ENCODE assay signal across 21 mouse cellular contexts in the genomic region with DNA sequence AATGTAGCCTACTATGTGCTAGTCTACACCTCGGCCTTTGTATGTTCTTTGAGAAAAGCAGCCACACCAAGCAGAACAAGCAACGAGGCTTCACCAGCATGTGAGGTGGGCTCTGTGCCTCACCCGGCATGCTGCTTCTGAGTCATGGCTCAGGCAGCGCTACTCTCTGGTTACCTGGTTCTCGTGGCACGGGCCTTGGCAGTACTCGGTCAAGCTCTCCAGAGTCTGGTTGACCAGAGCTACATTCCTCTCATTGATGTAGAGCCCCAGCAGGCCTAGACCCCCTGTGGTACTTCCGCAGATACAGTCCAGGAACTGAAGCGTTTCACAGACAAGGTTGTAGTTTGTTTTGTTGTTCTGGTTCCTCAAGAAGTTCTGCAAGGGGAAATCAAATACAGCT.
DNase-seq lines count a peak whose midpoint lies in the region; ATAC-seq lines count a peak whose summit lies in the region.
"Had no signal": no experiment of that assay in that cellular context is flagged by ENCODE, and none has a peak within 500 bp of the region (broad histone marks: within the 10 kb centered on the region; RNA-seq: fewer than 3 reads in every experiment).

No protein-coding gene starts in this region.

- H3K9me3 ChIP-seq in midbrain, embryonic 11.5 days (ENCODE audit: control insufficient read depth, low read length), result no peaks in the 10 kb centered on the region
- H3K9me3 ChIP-seq in midbrain, embryonic 10.5 days (replicated peaks), result no peaks in the 10 kb centered on the region
- H3K9me3 ChIP-seq in liver, embryonic 16.5 days (replicated peaks; ENCODE audit: control insufficient read depth, low read length), result no peaks in the 10 kb centered on the region
- H3K9me3 ChIP-seq: embryonic facial prominence, embryonic 15.5 days; forebrain, embryonic 15.5 days; G1E; heart, embryonic 15.5 days; hindbrain, embryonic 10.5 days had no signal

- H3K27ac ChIP-seq in midbrain, embryonic 11.5 days (ENCODE audit: low read depth, low read length), result no peak overlapping the region
- no peak overlapping the region for H3K27ac ChIP-seq in midbrain, embryonic 10.5 days (replicated peaks)
- H3K27ac ChIP-seq in liver, embryonic 16.5 days (ENCODE audit: low read length), result peak overlapping the region; percentile 38; the same call in 1 of the 2 replicates
- H3K27ac ChIP-seq: embryonic facial prominence, embryonic 15.5 days; forebrain, embryonic 15.5 days; heart, adult 2 months; heart, embryonic 15.5 days; hindbrain, embryonic 10.5 days; hindbrain, embryonic 14.5 days had no signal

- peak; percentile 75 for DNase-seq in heart, adult 11 months
- no peak for DNase-seq in heart, postnatal 14 days
- DNase-seq in midbrain, embryonic 11.5 days (ENCODE audit: low spot score, missing footprints), result peak; percentile 66
- no peak for DNase-seq in midbrain, embryonic 10.5 days (ENCODE audit: low spot score)
- no peak for DNase-seq in gastrocnemius, postnatal 14 days
- DNase-seq: adrenal gland, adult 2 months; adrenal gland, postnatal 36 days; B cell, adult 2 months; cerebellum, adult 2 months; cerebellum, postnatal 10 days; heart, adult 2 months had no signal

- no peak overlapping the region for H3K9ac ChIP-seq in midbrain, embryonic 11.5 days (ENCODE audit: low read length)
- no peak overlapping the region; the same call in 1 of the 2 replicates for H3K9ac ChIP-seq in liver, embryonic 16.5 days (ENCODE audit: low read depth, low read length)
- H3K9ac ChIP-seq: embryonic facial prominence, embryonic 15.5 days; forebrain, embryonic 15.5 days; heart, embryonic 15.5 days; hindbrain, embryonic 14.5 days had no signal

- H3K27me3 ChIP-seq in midbrain, embryonic 11.5 days (ENCODE audit: control insufficient read depth, insufficient read depth, low read length), result no peaks in the 10 kb centered on the region
- H3K27me3 ChIP-seq in midbrain, embryonic 10.5 days (ENCODE audit: low read depth, poor library complexity, severe bottlenecking), result no peaks in the 10 kb centered on the region
- H3K27me3 ChIP-seq in liver, embryonic 16.5 days (ENCODE audit: control insufficient read depth, insufficient read depth, low read depth, low read length), result no peaks in the 10 kb centered on the region
- H3K27me3 ChIP-seq: embryonic facial prominence, embryonic 15.5 days; forebrain, embryonic 15.5 days; heart, embryonic 15.5 days had no signal

- ATAC-seq in midbrain, embryonic 11.5 days (ENCODE audit: low FRiP score), result no peak
- ATAC-seq in liver, embryonic 16.5 days (ENCODE audit: low read depth), result no peak
- no peak for ATAC-seq in megakaryocyte-erythroid progenitor cell, adult 5-6 weeks (replicated peaks; ENCODE audit: low FRiP score, low TSS enrichment, poor library complexity, severe bottlenecking)
- ATAC-seq: CD4-positive, CD25-positive, alpha-beta regulatory T cell, adult 4 months; forebrain, embryonic 15.5 days had no signal

- 74% methylated on average over 9 of the region's 9 CpGs for WGBS in midbrain, embryonic 11.5 days
- 74% methylated on average over 9 of the region's 9 CpGs for WGBS in midbrain, embryonic 10.5 days
- WGBS in liver, embryonic 16.5 days (ENCODE audit: insufficient replicate concordance), result 78% methylated on average over 9 of the region's 9 CpGs

- no peaks in the 10 kb centered on the region for H3K36me3 ChIP-seq in midbrain, embryonic 11.5 days (ENCODE audit: control insufficient read depth, insufficient read depth, low read length)
- no peaks in the 10 kb centered on the region for H3K36me3 ChIP-seq in midbrain, embryonic 10.5 days
- H3K36me3 ChIP-seq in liver, embryonic 16.5 days (ENCODE audit: control insufficient read depth, insufficient read depth), result peaks cover 3% of the 10 kb centered on the region; the same call in 1 of the 2 replicates
- H3K36me3 ChIP-seq: embryonic facial prominence, embryonic 15.5 days; forebrain, embryonic 15.5 days; hindbrain, embryonic 10.5 days had no signal

- H3K4me3 ChIP-seq in midbrain, embryonic 11.5 days (ENCODE audit: low read depth, low read length), result no peak overlapping the region
- H3K4me3 ChIP-seq in midbrain, embryonic 10.5 days, result no peak overlapping the region
- H3K4me3 ChIP-seq in liver, embryonic 16.5 days (ENCODE audit: low read depth, low read length), result no peak overlapping the region
- H3K4me3 ChIP-seq: embryonic facial prominence, embryonic 15.5 days; forebrain, embryonic 15.5 days; heart, adult 2 months; heart, embryonic 15.5 days; hindbrain, embryonic 10.5 days had no signal

- H3K4me2 ChIP-seq in midbrain, embryonic 11.5 days, result no peak overlapping the region
- no peak overlapping the region for H3K4me2 ChIP-seq in liver, embryonic 16.5 days (ENCODE audit: low read depth, low read length)
- H3K4me2 ChIP-seq: embryonic facial prominence, embryonic 15.5 days; forebrain, embryonic 15.5 days; heart, embryonic 11.5 days; heart, embryonic 15.5 days; hindbrain, embryonic 14.5 days had no signal

- intact Hi-C loops in heart, postnatal 14 days (cut with DNase I), result no loop called here
- intact Hi-C loops in gastrocnemius, postnatal 14 days (cut with DNase I; ENCODE audit: low total_unique reads), result no loop called here

- no peaks in the 10 kb centered on the region for H3K4me1 ChIP-seq in midbrain, embryonic 11.5 days (ENCODE audit: control insufficient read depth, insufficient read depth, low read length)
- H3K4me1 ChIP-seq in midbrain, embryonic 10.5 days, result peaks cover 6% of the 10 kb centered on the region; the same call in 1 of the 2 replicates
- peaks cover 34% of the 10 kb centered on the region for H3K4me1 ChIP-seq in liver, embryonic 16.5 days (ENCODE audit: control insufficient read depth, low read depth, low read length)
- H3K4me1 ChIP-seq: embryonic facial prominence, embryonic 15.5 days; heart, embryonic 15.5 days; hindbrain, embryonic 10.5 days had no signal

Comparison
In these comparisons a context has a peak if more than half of its experiments do, and no peak if none do; other contexts are left out.
1. DNase-seq: peak in heart, adult 11 months (single experiment) and midbrain, embryonic 11.5 days (single experiment); none in heart, postnatal 14 days (0 of 2), midbrain, embryonic 10.5 days (single experiment) and gastrocnemius, postnatal 14 days (single experiment).